Mouse (Mus musculus): ENCODE results near the gene Anln.

DNA sequence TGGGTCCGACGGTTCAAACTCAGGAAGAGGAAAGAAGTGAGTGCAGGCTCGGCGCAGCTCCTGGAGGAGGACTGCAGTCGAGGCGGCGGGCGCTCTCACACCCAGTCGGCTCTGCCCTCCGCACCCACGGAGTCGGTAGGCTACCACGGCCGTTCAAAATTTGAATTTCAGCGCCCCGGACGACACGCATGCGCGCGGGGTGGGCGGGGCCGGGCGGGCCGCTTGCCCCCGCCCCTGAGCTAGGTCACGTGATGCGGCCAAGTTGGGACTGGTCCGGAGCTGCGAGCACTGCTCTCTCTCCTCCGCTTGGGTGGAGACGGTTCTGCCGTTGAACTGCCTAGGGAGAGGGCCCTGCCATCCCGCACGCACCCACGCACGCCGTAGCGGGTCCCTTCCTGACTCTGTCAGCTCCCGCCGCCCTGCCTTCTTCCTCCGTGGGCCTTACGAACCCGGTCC lies at the start of gene Anln:
- TF ChIP-seq CTCF (IDR thresholded peaks at IDR 0.05; ENCODE audit: low read depth, low read length) (0 out of 2 replicates have a peak, but pooled peaks have one; percentile 19), POLR2A (IDR thresholded peaks at IDR 0.05; ENCODE audit: extremely low read depth, insufficient read depth, low read length) (peak; percentile 88)
